Mouse (Mus musculus) forebrain, embryonic 12.5 days (tissue): ENCODE results near the gene Cxcl9. TPM values are rescaled to one million over a fixed set of nuclear protein-coding genes. Genes with fewer than 3 reads are reported as not detected.

Experiments
- ATAC-seq: fragments of 200-750 bp; cut with Nextera tagmentation; 2 replicates; pipeline ENCODE4 v1.8.0; 2017; ENCODE audit warnings: moderate TSS enrichment; ENCODE audit not compliant: low FRiP score
- H3K27ac ChIP-seq: fragments of 300-500 bp; sonication (generic); 2 replicates; pipeline ENCODE4 v1.5.1; 2016; ENCODE audit warnings: mild to moderate bottlenecking
- H3K27me3 ChIP-seq: fragments of 300-500 bp; sonication (generic); 2 replicates; pipeline ENCODE4 v1.6.1; 2016; ENCODE audit warnings: mild to moderate bottlenecking
- H3K36me3 ChIP-seq: fragments of 300-500 bp; sonication (generic); replicated peaks from 2 replicates; pipeline ENCODE4 v1.6.1; 2016; ENCODE audit warnings: mild to moderate bottlenecking
- H3K4me1 ChIP-seq: fragments of 300-500 bp; sonication (generic); 2 replicates; pipeline ENCODE4 v1.6.1; 2016
- H3K4me2 ChIP-seq: fragments of 300-500 bp; sonication (generic); 2 replicates; pipeline ENCODE4 v1.6.1; 2016; ENCODE audit warnings: mild to moderate bottlenecking, moderate library complexity
- H3K4me3 ChIP-seq: fragments of 300-500 bp; sonication (generic); replicated peaks from 2 replicates; pipeline ENCODE4 v1.5.1; 2016; ENCODE audit warnings: mild to moderate bottlenecking
- H3K9ac ChIP-seq: fragments of 300-500 bp; sonication (generic); 2 replicates; pipeline ENCODE4 v1.6.1; 2016; ENCODE audit warnings: mild to moderate bottlenecking
- H3K9me3 ChIP-seq: fragments of 300-500 bp; sonication (generic); 2 replicates; pipeline ENCODE4 v1.6.1; 2016
- WGBS: fragments of 180-500 bp; shearing (Covaris S2); methylation state at CpG from one replicate; pipeline ENCODE4 v1.1.7; 2016; 5-methylcytosine and 5-hydroxymethylcytosine counted together
- polyA plus RNA-seq: library from polyadenylated mRNA; unstranded; fragments of >200 nt; fragmentation: Nextera tagmentation; extraction: Ambion mirVana; gene quantifications from 2 replicates; pipeline ENCODE4 v1.2.1, GENCODE M21; 2016

Gene Cxcl9
- polyA plus RNA-seq, 1 experiment from 2014 or later = not detected

- H3K27me3 ChIP-seq = no peaks in the 10 kb centered on the region
- no peak overlapping the region for H3K27ac ChIP-seq
- H3K9ac ChIP-seq = no peak overlapping the region
- peaks cover 77% of the 10 kb centered on the region for H3K36me3 ChIP-seq
- no peak overlapping the region for H3K4me2 ChIP-seq
- ATAC-seq = no peak
- no peaks in the 10 kb centered on the region for H3K4me1 ChIP-seq
- no peak overlapping the region for H3K4me3 ChIP-seq
- H3K9me3 ChIP-seq = no peaks in the 10 kb centered on the region
- 93% methylated on average over 13 of the region's 13 CpGs for WGBS
Observed at GRCm38 (mm10) chr5:92302149-92302840, 25.6 kb downstream of the Cxcl9 start.

- Histone ChIP-seq H3K27me3 (no peaks in the 10 kb centered on the region), H3K4me1 (no peaks in the 10 kb centered on the region), H3K4me3 (no peak overlapping the region), H3K36me3 (peaks cover 92% of the 10 kb centered on the region), H3K9me3 (no peaks in the 10 kb centered on the region), H3K9ac (no peak overlapping the region), H3K27ac (no peak overlapping the region), H3K4me2 (no peak overlapping the region)
- ATAC-seq = no peak
- WGBS = 88% methylated on average over 2 of the region's 2 CpGs
Observed at GRCm38 (mm10) chr5:92294525-92294924, 33.4 kb downstream of the Cxcl9 start.

GRCm38 (mm10) chr5:92291652-92292414 lies 36.0 kb downstream of the Cxcl9 start:
- 90% methylated on average over 6 of the region's 6 CpGs for WGBS

GRCm38 (mm10) chr5:92287840-92288239 lies 40.0 kb downstream of the Cxcl9 start:
- no peak overlapping the region for H3K4me2 ChIP-seq
- no peak overlapping the region for H3K27ac ChIP-seq
- 94% methylated on average over 6 of the region's 6 CpGs for WGBS
- H3K9ac ChIP-seq = no peak overlapping the region
- no peak for ATAC-seq
- no peaks in the 10 kb centered on the region for H3K4me1 ChIP-seq
- H3K27me3 ChIP-seq = no peaks in the 10 kb centered on the region
- H3K36me3 ChIP-seq = peaks cover 75% of the 10 kb centered on the region
- no peak overlapping the region for H3K4me3 ChIP-seq
- no peaks in the 10 kb centered on the region for H3K9me3 ChIP-seq

More at GRCm38 (mm10) chr5:92291652-92292414, 36.0 kb downstream of the Cxcl9 start:
- Histone ChIP-seq H3K4me2 (no peak overlapping the region), H3K4me1 (no peaks in the 10 kb centered on the region), H3K27me3 (no peaks in the 10 kb centered on the region), H3K9me3 (no peaks in the 10 kb centered on the region), H3K4me3 (no peak overlapping the region), H3K9ac (no peak overlapping the region), H3K36me3 (peaks cover 95% of the 10 kb centered on the region), H3K27ac (no peak overlapping the region)
- no peak for ATAC-seq

- ATAC-seq = no peak
- Histone ChIP-seq H3K4me1 (peaks cover 7% of the 10 kb centered on the region), H3K9ac (no peak overlapping the region), H3K27ac (no peak overlapping the region), H3K27me3 (no peaks in the 10 kb centered on the region), H3K9me3 (no peaks in the 10 kb centered on the region), H3K4me3 (no peak overlapping the region), H3K36me3 (peaks cover 30% of the 10 kb centered on the region), H3K4me2 (no peak overlapping the region)
- 81% methylated on average over 3 of the region's 3 CpGs for WGBS
Observed at GRCm38 (mm10) chr5:92283107-92283506, 44.8 kb downstream of the Cxcl9 start.

GRCm38 (mm10) chr5:92282571-92282970 lies 45.3 kb downstream of the Cxcl9 start:
- Histone ChIP-seq H3K4me1 (peaks cover 8% of the 10 kb centered on the region), H3K9me3 (no peaks in the 10 kb centered on the region), H3K9ac (no peak overlapping the region), H3K4me2 (no peak overlapping the region), H3K27me3 (no peaks in the 10 kb centered on the region), H3K4me3 (no peak overlapping the region), H3K36me3 (peaks cover 25% of the 10 kb centered on the region), H3K27ac (no peak overlapping the region)
- 78% methylated on average over 4 of the region's 4 CpGs for WGBS
- no peak for ATAC-seq

- Histone ChIP-seq H3K4me1 (peaks cover 10% of the 10 kb centered on the region), H3K27ac (no peak overlapping the region), H3K27me3 (no peaks in the 10 kb centered on the region), H3K4me2 (0 out of 2 replicates have a peak overlapping the region, but pooled peaks have one; percentile 93), H3K9ac (no peak overlapping the region), H3K9me3 (no peaks in the 10 kb centered on the region), H3K4me3 (no peak overlapping the region), H3K36me3 (no peaks in the 10 kb centered on the region)
- 85% methylated on average over 10 of the region's 10 CpGs for whole genome bisulfite sequencing
- ATAC-seq = no peak
Observed at GRCm38 (mm10) chr5:92278942-92279537, 48.8 kb downstream of the Cxcl9 start.

- no peaks in the 10 kb centered on the region for H3K36me3 ChIP-seq
- H3K4me2 ChIP-seq = peak within 1 kb of the TSS; percentile 93
- peak within 1 kb of the TSS; percentile 68 for H3K9ac ChIP-seq
- WGBS = 3% methylated on average over 54 of the region's 54 CpGs
- H3K4me1 ChIP-seq = peaks cover 10% of the 10 kb centered on the region
- no peak within 1 kb of the TSS for H3K27ac ChIP-seq
- no peaks in the 10 kb centered on the region for H3K9me3 ChIP-seq
- peak; percentile 90 for ATAC-seq
- H3K27me3 ChIP-seq = no peaks in the 10 kb centered on the region
- H3K4me3 ChIP-seq = peak within 1 kb of the TSS; percentile 72
Observed at GRCm38 (mm10) chr5:92277437-92278394, 50.2 kb downstream of the Cxcl9 start, which contains the start of gene Naaa. Gene Naaa, minus strand, starts transcription at chr5:92278170.

Other genes with a start within 250 kb of the Cxcl9 start
- 305 and 322 TPM in 2 replicates for gene G3bp2, start 244.4 kb downstream of the Cxcl9 start, polyA plus RNA-seq
- gene Uso1, start 190.1 kb downstream of the Cxcl9 start, polyA plus RNA-seq = 48.1 and 51.2 TPM in 2 replicates
- not detected in 2 replicates for gene U90926, start 112.7 kb downstream of the Cxcl9 start, polyA plus RNA-seq
- 0.14 and 0.34 TPM in 2 replicates for gene Ppef2, start 71.8 kb downstream of the Cxcl9 start, polyA plus RNA-seq
- 3.7 and 4.1 TPM in 2 replicates for gene Naaa, start 49.9 kb downstream of the Cxcl9 start, polyA plus RNA-seq
- gene Sdad1, start 17.6 kb downstream of the Cxcl9 start, polyA plus RNA-seq = 41.8 and 42.0 TPM in 2 replicates
- gene Art3, start 3.7 kb upstream of the Cxcl9 start, polyA plus RNA-seq = 0.79 and 0.83 TPM in 2 replicates
- 0.29 TPM in 1 of 2 replicates, not detected in the other for gene Cxcl10, start 20.8 kb upstream of the Cxcl9 start, polyA plus RNA-seq
- 57.3 and 58.4 TPM in 2 replicates for gene Nup54, start 107.1 kb upstream of the Cxcl9 start, polyA plus RNA-seq
- gene Scarb2, start 178.8 kb upstream of the Cxcl9 start, polyA plus RNA-seq = 16.6 and 17.9 TPM in 2 replicates
- gene Fam47e, start 227.0 kb upstream of the Cxcl9 start, polyA plus RNA-seq = not detected in 2 replicates